In the genomic region with DNA sequence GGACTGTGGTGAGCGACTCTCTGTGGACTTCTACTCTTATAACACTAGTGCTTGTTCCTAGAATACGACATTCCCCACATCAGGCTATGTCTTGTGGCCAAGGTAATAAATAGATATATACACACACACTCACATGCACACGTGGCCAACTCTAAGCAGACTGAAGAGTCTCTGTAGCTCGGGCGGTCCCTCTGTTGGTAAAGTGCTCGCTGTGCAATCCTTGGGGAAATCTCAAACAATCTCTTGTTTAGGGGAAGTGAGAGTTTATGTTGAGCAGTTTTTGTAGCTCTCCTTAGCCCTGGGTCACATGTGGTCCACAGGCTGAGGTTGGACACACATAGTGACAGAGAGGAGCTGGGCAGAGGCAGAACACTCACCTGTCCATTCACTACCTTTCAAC, we compare ENCODE assay signal across 20 mouse cellular contexts. TPM values are rescaled to one million over a fixed set of nuclear protein-coding genes. Genes with fewer than 3 reads are reported as not detected.
DNase-seq lines count a peak whose midpoint lies in the region; ATAC-seq and TF ChIP-seq lines count a peak whose summit lies in the region.
"Had no signal": no experiment of that assay in that cellular context is flagged by ENCODE, and none has a peak within 500 bp of the region (broad histone marks: within the 10 kb centered on the region; RNA-seq: fewer than 3 reads in every experiment).

No protein-coding gene starts in this region.

- TF ChIP-seq CTCF in layer of hippocampus, adult 2 months (conservative IDR thresholded peaks at IDR 0.05), result peak; percentile 21
- no peak for TF ChIP-seq CTCF in gastrocnemius, adult 2 months (IDR thresholded peaks at IDR 0.05)

- DNase-seq in layer of hippocampus, adult 2 months (ENCODE audit: low spot score in 2 of 2), result no peak
- DNase-seq in layer of hippocampus, postnatal 25 days (ENCODE audit: extremely low spot score in 1 of 2, low spot score in 1 of 2), result no peak
- DNase-seq in 416B (ENCODE audit: low read depth), result peak; percentile 47
- peak; percentile 9 to 14 for DNase-seq in B cell, adult 2 months
- DNase-seq in spleen, postnatal 14 days (ENCODE audit: low spot score in 2 of 2), result no peak
- no peak for DNase-seq in gastrocnemius, adult 2 months
- DNase-seq: cerebellum, adult 18-20 months; cerebellum, postnatal 25 days; embryo, embryonic 11 days; gastrocnemius, postnatal 10 days; kidney, adult 18-20 months; kidney, postnatal 10 days; liver, postnatal 0 days; lung, postnatal 14 days had no signal

- peak; percentile 53 for ATAC-seq in megakaryocyte, adult 5-6 weeks (ENCODE audit: poor library complexity, severe bottlenecking)
- ATAC-seq: liver, postnatal 0 days had no signal

- intact Hi-C loops in gastrocnemius, adult 2 months (cut with DNase I), result loop anchor here (5.0 kb wide), 1 partner anchor 76 kb away; no protein-coding TSS in a partner anchor

- H3K4me3 ChIP-seq in layer of hippocampus, adult 2 months, result no peak overlapping the region
- H3K4me3 ChIP-seq in gastrocnemius, adult 2 months, result no peak overlapping the region
- H3K4me3 ChIP-seq: embryonic facial prominence, embryonic 13.5 days; erythroblast, embryonic 14.5 days; forebrain, embryonic 12.5 days; hindbrain, embryonic 10.5 days; limb, embryonic 12.5 days had no signal

- no peak overlapping the region for H3K27ac ChIP-seq in layer of hippocampus, adult 2 months
- H3K27ac ChIP-seq in gastrocnemius, adult 2 months, result no peak overlapping the region
- H3K27ac ChIP-seq: embryonic facial prominence, embryonic 13.5 days; forebrain, embryonic 12.5 days; hindbrain, embryonic 10.5 days; limb, embryonic 12.5 days had no signal

RNA-seq across cellular contexts. Expression of gene Tmem177, which starts 20.1 kb away (rescaled TPM):
- total RNA-seq in layer of hippocampus, adult 2 months (2021), result 1 to 10 TPM; 7.1 to 7.5 TPM
- total RNA-seq in layer of hippocampus, postnatal 25 days (2021), result 1 to 10 TPM; 6.2 to 6.6 TPM
- 1.6 and 2.1 TPM in 2 replicates for total RNA-seq in megakaryocyte, adult 5-6 weeks (2015)
- total RNA-seq in megakaryocyte, adult 5-6 weeks (2017), result 1.3 and 1.7 TPM in 2 replicates
- total RNA-seq in gastrocnemius, adult 2 months (2021), result 1 to 10 TPM; 6.1 to 7.8 TPM

RNA-seq across cellular contexts. Expression of gene Ptpn4, which starts 55.5 kb away (rescaled TPM):
- 10 to 100 TPM; 63.8 to 68.6 TPM for total RNA-seq in layer of hippocampus, adult 2 months (2021)
- total RNA-seq in layer of hippocampus, postnatal 25 days (2021), result 10 to 100 TPM; 60.7 to 63.4 TPM
- total RNA-seq in megakaryocyte, adult 5-6 weeks (2015), result 9.5 and 10.4 TPM in 2 replicates
- 7.3 and 9.1 TPM in 2 replicates for total RNA-seq in megakaryocyte, adult 5-6 weeks (2017)
- total RNA-seq in gastrocnemius, adult 2 months (2021), result 10 to 100 TPM; 25.8 to 39.1 TPM

Comparison
In these comparisons a context has a peak if more than half of its experiments do, and no peak if none do; other contexts are left out.
1. DNase-seq: peak in 416B (single experiment) and B cell, adult 2 months (2 of 2); none in layer of hippocampus, adult 2 months (0 of 2), layer of hippocampus, postnatal 25 days (0 of 2), spleen, postnatal 14 days (0 of 2) and gastrocnemius, adult 2 months (single experiment).